Mouse (Mus musculus) cerebellum, adult 2 months (tissue): ENCODE data around the gene Naaladl1.

Experiments
- CTCF ChIP-seq: fragments of 200-500 bp; IDR thresholded peaks from 2 replicates; pipeline ENCODE4 v1.5.1; 2011; ENCODE audit warnings: low read depth, mild to moderate bottlenecking, control low read depth, low read length, moderate library complexity, borderline replicate concordance; ENCODE audit not compliant: insufficient read depth
- POLR2A ChIP-seq: fragments of 200-500 bp; IDR thresholded peaks from 2 replicates; pipeline ENCODE4 v1.6.1; 2011; ENCODE audit warnings: low read length, control low read depth, borderline replicate concordance; ENCODE audit not compliant: insufficient read depth

- TF ChIP-seq POLR2A: no peak
- no peak for TF ChIP-seq CTCF
These were observed 26.7 kb downstream of the Naaladl1 start for GRCm38 (mm10) chr19:6132171-6132827.
